Mouse (Mus musculus) heart, postnatal 14 days (tissue): ENCODE results near the gene Gm3015. TPM values are rescaled to one million over a fixed set of nuclear protein-coding genes. Genes with fewer than 3 reads are reported as not detected.
"Not testable (repeated sequence)": the region's sequence is repeated elsewhere in the genome, so short reads cannot be mapped to it uniquely, and the experiment has no call there.

ENCODE experiments used
- DNase-seq, 2 experiments: peaks; one replicate each; pipeline ENCODE4 v3.0.0; 2021 to 2022
- intact Hi-C: fragments of 180-260 bp; cut with DNase I; formaldehyde crosslinking; loops from one replicate; pipeline ENCODE4 v1.15.1; 2025
- long read RNA-seq, 2 experiments: library from polyadenylated mRNA; stranded (forward); transcript quantifications; one replicate each; pipeline ENCODE4 v2.0.0; 2021
- total RNA-seq, 2 experiments: library from RNA; stranded (reverse); gene quantifications; 2 replicates each; pipeline ENCODE4 v1.2.3; 2021

Gene Gm3015
- total RNA-seq = not detected
- long read RNA-seq, experiment 1 = 0 reads
- long read RNA-seq, experiment 2 = 0 reads

GRCm38 (mm10) chr14:42768721-42769120 lies at the start of gene Gm3015:
TSS of gene Gm3015 (minus strand) at chr14:42768821.
- intact Hi-C loops, DNase-seq: not testable (repeated sequence)

GRCm38 (mm10) chr14:42797887-42798286 lies 29.3 kb upstream of the Gm3015 start, which contains the start of gene Gm10377:
TSS of gene Gm10377 (minus strand) at chr14:42797987.
- intact Hi-C loops, DNase-seq: not testable (repeated sequence)

Other genes with a start within 250 kb of the Gm3015 start
- not detected for gene Gm8024, start 244.5 kb downstream of the Gm3015 start, total RNA-seq
- not detected for gene Gm17124, start 168.9 kb downstream of the Gm3015 start, total RNA-seq
- not detected for gene Gm3633, start 126.9 kb downstream of the Gm3015 start, total RNA-seq
- not detected for gene Gm10378, start 112.9 kb downstream of the Gm3015 start, total RNA-seq
- gene Gm10377, start 29.2 kb upstream of the Gm3015 start, total RNA-seq = not detected
- gene Gm21977, start 84.7 kb upstream of the Gm3015 start, total RNA-seq = not detected
- not detected for gene Gm8082, start 224.8 kb upstream of the Gm3015 start, total RNA-seq
- gene Gm10376, start 246.8 kb upstream of the Gm3015 start, total RNA-seq = not detected